Mouse (Mus musculus): ENCODE data around the gene Gm43064. TPM values are rescaled to one million over a fixed set of nuclear protein-coding genes. Genes with fewer than 3 reads are reported as not detected.
A peak's percentile ranks its signal among the peaks of the same experiment; 100 is the strongest.
"Not testable (repeated sequence)": the region's sequence is repeated elsewhere in the genome, so short reads cannot be mapped to it uniquely, and the experiment has no call there.

The Gm43064 gene
- total RNA-seq (2021): under 1 TPM; 0.29 to 0.43 TPM
- long read RNA-seq, experiment 1, partial matches to known transcripts: 0 of 1 reads
- long read RNA-seq, experiment 1, other reads (novel, unspliced or antisense): 1 of 1 reads
- long read RNA-seq, experiment 2: 0 reads

DNA sequence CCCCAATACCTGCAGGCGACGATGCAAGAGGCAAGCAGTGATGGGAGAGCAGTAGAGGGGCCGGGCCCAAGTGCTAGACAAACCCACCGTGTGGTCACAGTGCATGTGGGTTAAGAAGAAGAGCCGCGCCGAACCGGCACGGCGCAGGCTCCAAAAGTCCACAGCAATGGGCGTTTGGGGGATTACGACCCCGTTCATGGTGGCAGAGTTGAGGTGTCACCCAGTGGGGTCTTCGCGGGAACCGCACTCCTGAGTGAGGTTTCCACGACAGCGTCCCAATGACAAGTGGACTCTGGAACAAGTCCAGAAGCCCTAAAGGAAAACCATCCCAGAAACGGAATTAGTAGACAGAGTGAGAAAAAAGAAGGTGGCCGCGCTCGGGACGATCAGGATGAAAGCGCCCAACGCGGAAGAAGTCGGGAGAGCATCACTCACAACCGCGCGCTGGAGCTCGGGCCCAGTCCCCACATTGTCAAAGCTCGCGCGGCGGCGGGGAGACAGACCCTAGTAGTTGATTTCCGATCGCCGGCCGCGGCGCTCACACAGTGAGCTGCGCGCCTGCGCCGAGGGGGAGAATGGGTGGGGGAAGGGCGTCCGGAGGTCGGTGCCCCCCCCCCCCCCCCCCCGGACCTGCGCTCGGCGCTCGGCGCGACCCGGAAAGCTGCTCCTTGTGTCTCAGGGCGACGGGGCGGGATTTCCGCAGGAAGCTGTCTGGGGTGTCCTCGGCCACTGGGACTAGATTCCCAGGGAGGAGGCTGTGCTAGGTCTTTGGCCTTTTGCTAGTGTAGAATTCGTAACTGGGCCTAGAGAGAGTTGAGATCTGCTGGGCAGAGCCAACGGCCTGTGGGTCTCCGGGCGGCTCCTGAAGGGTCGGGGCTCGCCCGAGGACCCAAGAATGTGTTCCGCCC lies at the start of gene Gm43064, which contains the start of the genes Dclre1b and Ap4b1:
Gene Gm43064, plus strand, starts transcription at position 683 of the 908 bp plus-strand sequence.
Gene Dclre1b, minus strand, starts transcription at position 554 of the 908 bp plus-strand sequence.
Gene Ap4b1, plus strand, starts transcription at position 630 of the 908 bp plus-strand sequence.
- DNase-seq: peak; percentile 93

DNA sequence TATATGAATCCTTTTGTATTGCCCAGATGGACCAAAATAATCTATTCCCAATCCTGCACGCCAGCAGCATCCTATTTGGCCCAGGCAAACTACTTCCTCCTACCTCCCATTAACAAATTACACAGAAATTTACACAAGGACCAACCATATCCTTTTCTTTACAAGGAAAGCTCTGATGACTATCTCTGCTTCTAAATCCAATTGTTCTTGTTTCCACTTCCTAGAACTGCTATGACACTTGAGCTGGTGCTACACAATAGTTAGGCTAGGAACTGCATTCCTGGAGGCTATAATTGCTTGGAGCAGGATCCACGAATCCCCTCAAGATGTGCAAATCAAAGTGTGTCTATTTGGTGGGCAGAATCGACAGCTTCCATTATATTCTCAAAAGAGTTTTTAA lies 42.6 kb upstream of the Gm43064 start:
- no peak for DNase-seq

DNA sequence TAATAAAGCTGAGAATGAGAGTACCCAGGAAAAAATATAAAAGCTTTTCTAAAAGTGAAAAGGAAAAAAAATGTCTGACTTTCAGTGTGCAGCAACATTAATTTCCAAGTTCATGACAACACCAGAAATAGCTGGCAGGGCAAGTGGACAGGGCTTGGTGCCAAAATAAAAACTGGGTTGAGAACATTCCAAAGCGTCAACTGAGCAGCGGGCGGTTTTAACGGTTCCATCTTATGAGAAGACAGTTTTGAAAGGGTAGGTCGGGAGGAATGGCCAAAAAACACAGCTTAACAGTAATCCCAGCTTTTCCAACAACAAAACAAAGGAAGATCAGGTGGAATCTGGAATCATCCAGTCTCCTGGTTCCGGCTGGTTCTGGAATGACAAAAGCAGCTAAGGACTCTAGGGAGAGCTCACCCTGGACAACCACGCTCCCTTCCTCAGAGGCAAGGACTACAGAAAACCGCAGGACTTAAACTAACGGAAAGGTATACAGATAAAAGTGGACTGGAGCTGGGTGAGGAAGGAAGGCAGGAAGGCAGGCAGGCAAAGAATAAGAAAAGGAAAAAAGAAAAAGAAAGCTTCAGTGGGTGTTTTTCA lies 37.7 kb upstream of the Gm43064 start:
- peak; percentile 72 for DNase-seq

DNA sequence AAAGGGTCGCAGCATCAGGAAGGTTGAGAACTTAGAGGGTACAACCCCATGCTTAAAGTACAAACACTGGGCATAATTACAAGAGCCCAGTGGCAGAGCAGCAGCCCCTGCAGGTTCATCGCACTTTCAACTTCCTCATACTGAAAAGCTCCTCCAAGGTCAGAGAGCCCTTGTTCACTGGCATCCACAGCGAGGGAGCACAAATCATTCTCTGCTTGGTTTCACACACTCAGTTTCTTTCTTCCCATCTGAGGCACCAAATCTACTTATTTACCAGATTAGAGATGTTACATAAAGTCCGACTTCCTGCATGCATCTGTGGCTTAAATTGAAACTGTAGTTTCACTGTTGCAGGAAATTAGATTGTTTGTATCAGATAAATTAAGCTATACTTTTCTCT lies 36.5 kb upstream of the Gm43064 start:
- no peak for DNase-seq

DNA sequence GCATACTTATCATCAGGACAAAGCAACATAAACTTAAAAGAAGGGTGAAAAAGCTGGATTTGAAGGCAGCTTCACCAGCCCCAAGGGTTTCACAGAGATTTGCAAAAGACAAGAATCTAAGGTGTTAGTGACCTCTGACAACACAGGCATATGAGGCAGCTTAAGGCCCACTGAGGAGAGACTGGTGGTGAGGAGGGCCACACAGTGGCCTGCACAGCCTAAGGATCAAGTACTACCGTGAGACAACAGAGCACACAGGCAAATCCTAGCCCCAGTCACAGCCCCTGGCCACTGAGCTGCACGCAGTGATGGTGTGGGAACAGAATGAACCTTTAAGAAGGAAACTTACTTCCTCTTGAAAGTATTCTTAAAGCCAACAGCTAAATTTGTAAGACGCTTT lies 35.9 kb upstream of the Gm43064 start:
- DNase-seq: no peak

DNA sequence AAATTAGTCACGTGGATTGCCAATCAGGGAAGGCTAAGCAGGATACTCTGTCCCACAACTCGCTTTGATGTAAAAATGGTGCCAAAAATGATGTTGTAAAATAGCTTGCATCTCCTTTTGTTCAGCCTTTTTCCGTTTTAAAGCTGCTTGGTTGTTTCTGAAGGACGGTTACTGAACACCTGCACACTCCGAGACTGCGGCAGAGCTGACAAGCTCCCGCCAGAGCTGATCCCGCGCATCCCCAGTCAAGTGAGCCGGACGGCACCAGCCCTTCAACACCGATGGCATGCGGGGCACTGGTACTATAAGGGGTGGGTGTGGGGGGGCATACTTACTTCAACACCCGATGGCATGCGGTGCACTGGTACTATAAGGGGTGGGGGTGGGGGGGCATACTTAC lies 35.4 kb upstream of the Gm43064 start:
- DNase-seq: no peak

DNA sequence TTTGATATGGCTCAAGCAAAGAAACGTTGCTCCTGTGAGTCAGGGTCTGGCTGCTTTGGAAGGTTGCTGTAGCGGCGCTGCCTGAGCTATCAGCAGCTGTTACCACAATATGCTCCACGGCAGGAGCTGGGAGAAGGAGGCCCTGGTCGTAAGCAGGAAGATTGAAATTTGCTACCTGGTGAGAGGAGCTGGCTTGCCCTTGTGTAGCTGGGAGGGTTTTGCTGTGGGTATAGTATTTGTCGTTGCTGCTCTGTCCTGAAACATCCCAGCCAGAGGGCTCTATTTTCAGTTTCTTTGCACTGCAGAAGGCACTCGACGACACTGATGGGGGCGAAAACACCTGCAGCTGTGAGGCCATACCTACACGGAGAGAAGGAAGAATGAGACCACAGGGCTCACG lies 31.4 kb upstream of the Gm43064 start:
- no peak for DNase-seq

DNA sequence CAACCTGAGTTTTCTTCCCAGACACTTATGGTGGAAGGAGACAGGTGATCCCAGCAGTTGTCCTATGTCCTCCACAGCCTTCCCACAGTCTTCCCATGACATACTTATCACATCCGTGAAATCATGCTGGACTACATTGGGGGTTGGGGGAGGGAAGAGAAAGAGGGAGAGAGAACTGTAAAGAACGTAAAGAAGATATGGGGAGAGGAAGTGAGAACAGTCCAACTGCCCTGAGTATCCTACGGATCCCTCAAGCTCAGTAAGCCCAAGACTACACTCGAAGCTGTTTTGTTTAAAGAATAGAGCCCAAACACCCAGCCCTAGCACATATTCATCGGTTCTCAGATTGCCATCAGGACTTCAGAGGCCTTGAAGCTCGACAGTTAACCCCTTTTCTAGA lies 30.7 kb upstream of the Gm43064 start:
- DNase-seq: no peak

DNA sequence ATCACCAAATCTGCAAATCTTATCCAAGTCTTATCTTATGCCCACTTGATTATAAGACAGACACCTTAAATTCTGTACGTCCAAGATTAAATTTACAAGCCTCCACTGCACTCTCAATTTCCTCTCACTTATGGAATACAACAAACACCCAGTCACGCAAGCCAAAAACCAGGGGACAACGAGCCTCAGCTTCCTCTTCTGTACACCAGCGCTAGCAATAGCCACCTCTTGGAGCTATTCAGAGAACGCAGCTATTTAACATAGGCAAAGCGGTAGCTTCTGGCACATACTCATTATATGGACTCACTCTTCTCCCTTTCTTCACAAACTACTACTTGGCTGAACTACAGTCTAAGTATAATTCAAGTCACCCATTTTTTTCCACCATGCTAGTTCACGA lies 30.2 kb upstream of the Gm43064 start:
- no peak for DNase-seq

DNA sequence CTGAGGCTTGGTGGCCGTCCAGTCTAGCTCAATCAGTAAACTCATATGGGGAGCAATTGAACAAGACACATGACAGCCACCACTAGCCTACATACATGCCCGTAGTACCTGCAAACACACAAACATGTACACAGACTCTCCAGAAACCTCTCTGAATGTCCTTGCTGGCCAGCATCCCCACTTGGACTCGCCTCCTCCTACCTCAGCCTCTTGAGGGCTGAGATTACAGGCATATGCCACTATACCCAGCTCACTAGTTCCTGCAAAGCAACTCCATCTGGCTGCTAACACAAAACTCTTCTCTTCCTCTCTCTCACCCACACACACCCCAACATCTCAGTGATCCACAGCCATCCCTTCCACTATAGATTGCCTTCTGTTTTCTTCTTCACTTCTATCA lies 29.1 kb upstream of the Gm43064 start:
- no peak for DNase-seq

DNA sequence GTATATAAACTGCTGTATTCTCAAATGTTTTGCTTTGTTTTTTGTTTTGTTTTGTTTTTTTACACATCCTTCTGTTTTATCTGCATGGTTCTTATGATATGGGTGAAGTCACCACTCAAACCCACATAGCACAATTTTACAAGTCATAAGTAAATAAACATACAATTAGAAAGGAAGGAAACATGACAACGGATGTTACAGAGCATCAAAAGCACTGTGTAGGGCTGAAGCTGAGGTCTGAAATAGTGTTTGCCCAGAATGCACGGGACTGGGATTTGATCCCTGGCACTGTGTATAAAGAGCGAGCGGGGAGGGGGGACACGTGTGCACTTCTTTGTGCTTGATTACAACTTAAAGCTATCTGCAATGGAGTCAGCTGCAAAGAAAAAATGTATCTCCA lies 28.6 kb upstream of the Gm43064 start:
- DNase-seq: no peak

DNA sequence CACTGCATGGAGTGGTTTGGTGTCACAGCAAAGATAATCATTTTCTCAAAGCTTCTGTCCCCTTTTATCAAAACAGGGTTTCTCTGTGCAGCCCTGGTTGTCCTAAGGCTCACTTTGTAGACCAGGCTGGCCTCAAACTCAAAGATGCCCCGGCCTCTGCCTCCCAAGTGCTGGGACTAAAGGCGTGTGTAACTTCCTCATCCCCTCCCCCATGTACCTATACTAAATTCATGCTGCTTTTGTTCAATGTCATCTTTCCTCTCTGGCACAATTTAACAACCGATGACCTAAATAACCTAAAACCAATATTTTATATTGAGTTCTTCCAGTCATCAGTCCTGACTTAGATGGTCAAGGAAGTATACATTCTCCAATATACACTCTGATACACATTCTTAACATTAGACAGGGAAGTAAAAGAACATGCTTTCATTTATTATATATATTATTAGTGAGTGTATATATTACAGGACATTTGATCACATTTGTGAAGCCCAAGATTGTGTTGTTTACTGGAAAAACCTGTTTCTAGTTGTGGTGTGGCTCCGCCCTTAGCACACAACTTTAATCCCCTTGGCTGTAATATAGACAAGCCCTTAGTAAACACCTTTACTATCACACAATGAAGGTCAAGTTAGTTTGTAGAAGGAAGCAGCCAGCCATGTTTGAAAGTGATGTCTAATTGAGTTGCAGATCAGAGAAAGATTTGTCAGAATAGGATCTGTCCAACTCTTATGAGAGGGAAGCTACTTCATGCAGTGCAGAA lies 26.3 kb upstream of the Gm43064 start:
- DNase-seq: no peak

DNA sequence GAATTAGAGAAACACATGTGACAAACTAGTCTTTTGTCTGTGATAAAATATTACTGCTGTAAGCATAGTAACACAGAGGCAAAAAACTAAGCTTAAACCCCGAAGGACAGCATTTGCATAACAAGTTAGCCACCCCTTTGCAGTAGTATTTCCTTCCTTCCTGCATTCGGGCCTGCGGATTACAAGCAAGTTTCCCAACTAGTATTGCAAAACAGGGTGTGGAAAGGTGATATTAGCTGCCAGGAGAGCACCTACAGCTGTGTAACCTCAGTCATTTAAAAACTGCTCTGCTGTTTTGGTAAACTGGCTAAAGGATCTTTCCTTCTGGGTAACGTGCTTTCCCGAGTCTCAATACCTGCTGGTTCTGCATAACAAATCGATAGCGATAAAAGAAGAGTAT lies 22.1 kb upstream of the Gm43064 start:
- no peak for DNase-seq

DNA sequence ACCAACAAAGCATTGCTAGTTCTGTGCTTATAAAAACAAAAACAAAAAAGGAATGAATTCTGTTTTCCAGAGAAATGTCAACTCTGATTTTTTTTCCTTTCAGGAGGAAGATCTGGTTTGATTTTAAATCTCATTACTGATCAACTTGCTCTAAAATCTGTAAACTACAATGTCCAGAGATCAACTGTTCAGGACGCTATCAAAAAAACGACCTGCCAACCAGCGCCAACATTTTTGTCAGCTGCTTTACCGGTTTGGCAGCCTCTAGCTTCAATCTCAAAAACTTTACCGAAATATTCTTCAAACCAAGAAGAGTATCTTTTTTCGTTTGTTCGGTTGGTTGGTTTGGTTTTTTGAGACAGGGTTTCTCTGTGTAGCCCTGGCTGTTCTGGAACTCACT lies 20.3 kb upstream of the Gm43064 start:
- DNase-seq: no peak

DNA sequence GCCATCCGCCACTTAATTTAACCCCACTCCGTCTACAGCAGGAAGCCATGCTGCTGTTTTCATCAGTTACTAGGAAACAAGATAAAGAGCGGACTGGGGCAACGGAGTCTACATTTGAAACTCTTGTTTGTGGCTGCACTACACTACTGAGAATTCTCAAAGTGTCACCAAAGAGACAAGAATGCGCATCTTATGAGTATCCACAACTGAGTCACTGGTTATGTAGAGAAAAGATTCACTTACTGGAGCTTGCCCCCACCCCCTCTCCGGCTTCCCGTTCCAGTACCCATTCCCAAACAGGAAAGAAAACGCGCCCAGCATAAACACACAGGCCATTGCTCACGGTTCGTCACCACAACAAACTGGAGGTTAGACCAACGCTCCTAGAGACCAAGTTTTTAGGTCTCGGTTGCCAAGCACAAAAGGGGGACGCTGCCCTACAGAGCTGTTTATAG lies 19.5 kb upstream of the Gm43064 start:
- peak; percentile 21 for DNase-seq

DNA sequence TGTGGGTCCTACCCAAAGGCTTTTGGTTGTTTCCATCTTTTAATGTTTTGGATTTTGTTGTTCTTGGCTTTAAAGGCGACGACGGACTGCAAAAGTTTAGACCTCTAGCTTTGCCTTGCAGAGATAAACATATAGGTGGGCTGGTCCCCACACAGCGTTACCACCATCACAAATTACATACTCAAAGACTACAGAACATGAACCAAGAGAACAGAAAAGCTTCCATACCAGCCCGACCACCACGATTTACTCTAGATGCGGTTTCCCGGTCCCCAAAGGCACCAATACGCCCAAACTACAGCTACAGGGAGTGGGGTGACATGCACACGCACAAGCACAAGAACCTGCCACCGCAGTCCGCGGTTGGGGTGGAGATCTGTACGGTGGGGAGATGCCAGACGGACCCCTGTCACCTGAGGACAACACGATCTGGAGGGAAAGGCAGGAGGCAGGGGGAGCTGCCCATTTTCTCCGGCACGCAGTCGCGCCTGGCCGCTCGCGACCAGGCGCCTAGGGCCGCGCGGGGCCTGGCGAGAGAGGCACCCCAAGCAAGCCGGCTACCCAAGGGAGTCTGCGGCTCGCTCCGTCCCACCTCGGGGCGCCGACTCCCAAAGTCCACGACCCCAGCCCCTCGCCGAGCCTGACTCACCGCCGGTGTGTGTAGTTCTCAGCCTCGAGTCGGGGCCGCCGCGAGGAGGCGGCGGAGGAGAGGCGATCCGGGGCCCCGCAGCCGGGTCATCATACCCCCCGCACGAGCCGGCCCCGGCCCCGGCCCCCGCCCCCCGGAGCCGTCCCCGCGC lies 18.8 kb upstream of the Gm43064 start:
- DNase-seq: no peak

DNA sequence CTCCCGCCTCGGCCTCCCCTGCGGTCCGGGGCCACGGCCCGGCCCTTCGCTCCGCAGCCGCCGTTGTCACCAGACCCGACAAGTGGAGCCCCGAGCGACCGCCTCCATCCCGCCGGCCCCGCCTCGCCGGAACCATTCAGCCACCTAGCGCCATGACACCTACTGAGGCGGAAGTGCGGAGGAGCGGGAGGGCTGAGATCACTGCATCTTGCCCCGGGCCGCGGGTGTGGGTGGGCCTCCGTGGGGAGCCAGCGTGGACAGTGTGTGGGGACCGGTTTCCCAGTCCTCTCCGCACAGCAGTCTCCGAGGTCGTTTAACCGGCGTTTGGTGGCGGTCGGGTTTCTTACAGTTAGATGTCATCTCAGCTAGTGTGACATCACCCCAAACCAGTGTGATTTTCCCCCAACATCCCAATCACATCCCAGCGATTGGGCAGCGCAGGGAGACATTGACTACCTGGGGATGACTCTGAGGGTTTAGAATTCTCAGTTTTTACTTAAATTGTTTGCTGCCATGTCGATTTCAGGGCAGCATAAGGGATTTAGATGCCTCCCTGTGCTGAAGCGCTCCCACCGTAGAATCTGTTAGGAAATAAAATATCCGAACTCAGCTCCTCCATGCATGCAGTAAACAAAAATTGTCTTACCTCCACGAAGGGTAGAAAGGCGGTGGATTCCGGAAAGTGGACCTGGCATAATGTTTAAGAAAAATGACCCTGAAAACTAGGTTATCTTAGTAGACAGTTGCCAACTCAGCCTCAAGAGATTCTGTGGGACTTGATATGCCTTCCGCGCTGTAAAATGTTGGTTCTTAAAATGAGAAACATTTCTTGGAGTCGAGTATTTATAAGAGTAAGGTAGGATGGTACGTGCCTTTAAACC lies 17.9 kb upstream of the Gm43064 start, which contains the start of gene Hipk1:
Gene Hipk1, minus strand, starts transcription at position 334 of the 881 bp plus-strand sequence.
- peak; percentile 95 for DNase-seq

DNA sequence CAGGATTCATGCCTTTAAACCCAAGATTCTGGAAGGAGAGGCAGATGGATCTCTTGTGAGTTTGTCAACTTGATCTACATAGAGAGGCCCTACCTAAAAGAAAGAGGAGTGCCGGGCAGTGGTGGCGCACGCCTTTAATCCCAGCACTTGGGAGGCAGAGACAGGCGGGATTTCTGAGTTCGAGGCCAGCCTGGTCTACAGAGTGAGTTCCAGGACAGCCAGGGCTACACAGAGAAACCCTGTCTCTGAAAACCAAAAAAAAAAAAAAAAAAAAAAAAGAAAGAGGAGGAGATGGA lies 17.3 kb upstream of the Gm43064 start:
- not testable (repeated sequence) for DNase-seq

DNA sequence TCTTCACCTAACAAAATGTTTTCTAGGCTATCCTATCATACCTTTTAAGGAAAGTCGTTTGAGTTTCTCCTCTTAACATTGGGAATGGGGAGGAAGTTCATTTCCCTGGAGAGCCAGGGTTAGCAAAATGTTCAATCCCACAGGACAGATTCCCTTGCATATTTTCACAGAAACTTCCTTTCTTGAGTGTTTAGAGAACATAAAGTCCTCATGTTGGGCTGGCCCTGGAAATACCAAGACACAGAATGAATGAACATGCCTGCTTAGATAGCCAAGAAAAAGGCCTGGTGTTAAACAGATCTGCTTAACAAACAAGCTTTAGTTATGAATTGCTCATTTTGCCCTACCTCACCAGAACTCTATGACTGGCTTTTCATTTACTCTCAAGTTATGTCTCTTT lies 16.8 kb upstream of the Gm43064 start:
- peak; percentile 20 for DNase-seq

DNA sequence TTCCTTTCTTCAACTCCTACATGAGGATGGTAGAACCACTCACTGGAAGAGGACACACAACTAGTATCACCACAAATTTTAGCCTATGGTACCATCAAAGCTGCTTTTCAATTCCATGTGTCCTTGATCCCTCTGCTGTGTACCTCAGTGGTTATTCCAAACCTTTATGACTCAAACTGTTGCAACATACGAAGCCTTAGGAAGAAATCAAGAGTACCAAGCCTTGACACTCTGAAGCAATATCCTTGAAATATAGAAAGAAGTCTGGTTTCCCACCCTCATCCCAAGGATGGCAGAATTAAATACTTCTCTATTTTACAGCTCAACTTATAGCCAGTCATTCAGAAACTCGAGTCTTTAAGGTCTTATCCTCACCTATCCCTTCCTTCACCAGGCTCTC lies 13.0 kb upstream of the Gm43064 start:
- no peak for DNase-seq

DNA sequence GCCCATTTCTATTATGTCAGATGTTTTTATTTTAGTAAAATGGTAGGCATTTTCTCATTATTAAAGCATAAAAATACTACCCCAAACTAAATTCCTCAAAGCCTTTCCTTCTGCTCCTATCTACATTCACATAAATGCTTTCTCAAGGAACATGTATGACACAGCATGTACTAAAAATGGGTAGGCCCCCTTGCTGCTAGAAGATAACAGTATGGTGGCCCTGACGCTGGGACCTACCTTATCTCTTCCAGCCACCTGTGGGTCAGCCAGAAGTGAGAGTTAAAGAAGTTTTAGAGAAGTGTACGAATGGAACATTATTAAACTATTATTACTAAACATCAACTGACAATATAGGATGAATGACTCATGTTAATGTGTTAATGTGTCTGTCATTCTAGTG lies 9.9 kb upstream of the Gm43064 start:
- DNase-seq: no peak
